Mouse (Mus musculus) central nervous system, embryonic 18 days (tissue): ENCODE data around the gene 1700093K21Rik. TPM values are rescaled to one million over a fixed set of nuclear protein-coding genes. Genes with fewer than 3 reads are reported as not detected.

Experiments used
- polyA plus RNA-seq: library from polyadenylated mRNA; depleted of rRNA; stranded (reverse); fragments of >200 nt; gene quantifications from 2 replicates; pipeline ENCODE4 v1.2.3, GENCODE M21; 2012; rRNA removed

The 1700093K21Rik gene
- polyA plus RNA-seq: 0.35 and 0.92 TPM in 2 replicates

GRCm38 (mm10) chr11:23520473-23521205, at the start of gene 1700093K21Rik:
Gene 1700093K21Rik (minus strand): TSS chr11:23521155.

GRCm38 (mm10) chr11:23497718-23498509, 23.0 kb downstream of the 1700093K21Rik start, which contains the start of gene Ahsa2:
Gene Ahsa2 (minus strand): TSS chr11:23498030.

Other genes with a start within 250 kb of the 1700093K21Rik start
- gene Usp34, start 214.3 kb downstream of the 1700093K21Rik start, polyA plus RNA-seq: 57.0 and 58.9 TPM in 2 replicates
- 123 and 129 TPM in 2 replicates for gene Ahsa2, start 23.1 kb downstream of the 1700093K21Rik start, polyA plus RNA-seq
- 55.7 and 61.6 TPM in 2 replicates for gene 0610010F05Rik, start 112.5 kb upstream of the 1700093K21Rik start, polyA plus RNA-seq
- gene Pus10, start 144.5 kb upstream of the 1700093K21Rik start, polyA plus RNA-seq: 10.4 and 13.6 TPM in 2 replicates
- gene Pex13, start 144.8 kb upstream of the 1700093K21Rik start, polyA plus RNA-seq: 14.9 and 16.8 TPM in 2 replicates
- 0.69 and 0.78 TPM in 2 replicates for gene Rel, start 249.8 kb upstream of the 1700093K21Rik start, polyA plus RNA-seq